Mouse (Mus musculus): ENCODE results near the gene Camsap3. TPM values are rescaled to one million over a fixed set of nuclear protein-coding genes. Genes with fewer than 3 reads are reported as not detected.
A peak's percentile ranks its signal among the peaks of the same experiment; 100 is the strongest.

Camsap3 gene
- total RNA-seq (2012; rRNA removed) (0.36 and 0.62 TPM in 2 replicates), polyA plus RNA-seq (2012; ENCODE audit: insufficient read depth in 1 of 2, insufficient read length in 2 of 2, low read depth in 1 of 2, low replicate concordance in 2 of 2, missing spikeins in 1 of 2) (1 to 10 TPM in 1 of 2 experiments, not detected in 1; 5.1 TPM)

- H3K9me3 ChIP-seq (replicated peaks; ENCODE audit: insufficient read depth, low read length): no peaks in the 10 kb centered on the region
- peaks cover 0 to 6% of the 10 kb centered on the region in 2 experiments; a peak in 2 of 4 replicates for H3K36me3 ChIP-seq (ENCODE audit: control insufficient read depth in 1 of 2, insufficient read depth in 2 of 2, low read length in 2 of 2)
- peak within 1 kb of the TSS; percentile 60 for H3K9ac ChIP-seq (ENCODE audit: control insufficient read depth, low read depth, low read length, poor library complexity, severe bottlenecking)
- no peak within 1 kb of the TSS for H3K27ac ChIP-seq (ENCODE audit: control insufficient read depth, low read depth, low read length)
- no peak for TF ChIP-seq SIN3A (IDR thresholded peaks at IDR 0.05; ENCODE audit: low read length)
- TF ChIP-seq ZC3H11A (IDR thresholded peaks at IDR 0.05; ENCODE audit: low read depth, low read length): no peak
- TF ChIP-seq TBP (IDR thresholded peaks at IDR 0.05; ENCODE audit: low read depth, low read length): no peak
- TF ChIP-seq POLR2A (IDR thresholded peaks at IDR 0.05; ENCODE audit: control insufficient read depth in 1 of 2, insufficient read depth in 1 of 2, low read depth in 1 of 2, low read length in 2 of 2, poor library complexity in 1 of 2): no peak
- TF ChIP-seq MEF2A (IDR thresholded peaks at IDR 0.05; ENCODE audit: extremely low read depth, insufficient replicate concordance, low read depth, low read length, poor library complexity, severe bottlenecking): no peak
- TF ChIP-seq TAL1 (IDR thresholded peaks at IDR 0.05; ENCODE audit: low read length): no peak
- no peak for TF ChIP-seq HCFC1 (IDR thresholded peaks at IDR 0.05; ENCODE audit: low read depth, low read length)
- TF ChIP-seq ZNF384 (IDR thresholded peaks at IDR 0.05; ENCODE audit: low read depth, low read length): no peak
- no peak for TF ChIP-seq POLR2AphosphoS2 (IDR thresholded peaks at IDR 0.05; ENCODE audit: low read length)
- TF ChIP-seq BHLHE40 (IDR thresholded peaks at IDR 0.05; ENCODE audit: borderline replicate concordance, low read depth, low read length): no peak
- no peak for TF ChIP-seq GABPA (IDR thresholded peaks at IDR 0.05; ENCODE audit: low read depth, low read length)
- no peak for TF ChIP-seq MAZ (IDR thresholded peaks at IDR 0.05; ENCODE audit: low read depth, low read length)
- TF ChIP-seq ZKSCAN1 (IDR thresholded peaks at IDR 0.05; ENCODE audit: low read depth, low read length): no peak
- no peak for TF ChIP-seq MYC (IDR thresholded peaks at IDR 0.05; ENCODE audit: low read depth, low read length)
- TF ChIP-seq RAD21 (IDR thresholded peaks at IDR 0.05; ENCODE audit: low read depth, low read length): no peak
- no peak for TF ChIP-seq RCOR1 (IDR thresholded peaks at IDR 0.05; ENCODE audit: low read depth, low read length)
- no peak for TF ChIP-seq ELF1 (IDR thresholded peaks at IDR 0.05; ENCODE audit: low read depth, low read length)
- TF ChIP-seq USF1 (IDR thresholded peaks at IDR 0.05; ENCODE audit: low read depth, low read length): no peak
- H3K27me3 ChIP-seq (ENCODE audit: control insufficient read depth in 1 of 2, insufficient read depth in 2 of 2, low read length in 2 of 2): no peaks in the 10 kb centered on the region; a peak in 1 of 4 replicates
- H3K79me2 ChIP-seq (ENCODE audit: control insufficient read depth, insufficient read depth, low read length, poor library complexity): no peaks in the 10 kb centered on the region
- no peak for DNase-seq (ENCODE audit: low read depth, low spot score)
- H3K4me1 ChIP-seq (ENCODE audit: control insufficient read depth in 1 of 2, insufficient read depth in 2 of 2, low read length in 2 of 2): peaks cover 6% of the 10 kb centered on the region in 2 experiments; a peak in 3 of 4 replicates
- peak within 1 kb of the TSS; percentile 55 to 80 for H3K4me3 ChIP-seq (ENCODE audit: control insufficient read depth in 1 of 2, insufficient read depth in 1 of 2, low read depth in 2 of 2, low read length in 2 of 2)
These were observed at the start of gene Camsap3 for GRCm38 (mm10) chr8:3586993-3587390. TSS of gene Camsap3 (plus strand) at chr8:3587293.

GRCm38 (mm10) chr8:3537666-3538065 lies 49.4 kb upstream of the Camsap3 start:
- Histone ChIP-seq H3K4me1 (ENCODE audit: control insufficient read depth in 1 of 2, insufficient read depth in 2 of 2, low read length in 2 of 2) (peaks cover 0 to 4% of the 10 kb centered on the region in 2 experiments; a peak in 1 of 4 replicates), H3K79me2 (ENCODE audit: control insufficient read depth, insufficient read depth, low read length, poor library complexity) (no peaks in the 10 kb centered on the region), H3K27ac (ENCODE audit: control insufficient read depth, low read depth, low read length) (no peak overlapping the region), H3K4me3 (ENCODE audit: control insufficient read depth in 1 of 2, insufficient read depth in 1 of 2, low read depth in 2 of 2, low read length in 2 of 2) (no peak overlapping the region), H3K36me3 (ENCODE audit: control insufficient read depth in 1 of 2, insufficient read depth in 2 of 2, low read length in 2 of 2) (no peaks in the 10 kb centered on the region), H3K9ac (ENCODE audit: control insufficient read depth, low read depth, low read length, poor library complexity, severe bottlenecking) (no peak overlapping the region), H3K27me3 (ENCODE audit: control insufficient read depth in 1 of 2, insufficient read depth in 2 of 2, low read length in 2 of 2) (no peaks in the 10 kb centered on the region), H3K9me3 (replicated peaks; ENCODE audit: insufficient read depth, low read length) (no peaks in the 10 kb centered on the region)
- TF ChIP-seq ZNF384 (IDR thresholded peaks at IDR 0.05; ENCODE audit: low read depth, low read length) (no peak), CTCF (IDR thresholded peaks at IDR 0.05 in 2 of 3, conservative IDR thresholded peaks at IDR 0.05 in 1 of 3; ENCODE audit: control insufficient read depth in 1 of 3, insufficient read depth in 1 of 3, low read depth in 2 of 3, low read length in 3 of 3, poor library complexity in 1 of 3, severe bottlenecking in 1 of 3) (no peak), GATA1 (IDR thresholded peaks at IDR 0.05; ENCODE audit: low read depth, low read length) (no peak), RAD21 (IDR thresholded peaks at IDR 0.05; ENCODE audit: low read depth, low read length) (no peak), POLR2A (IDR thresholded peaks at IDR 0.05; ENCODE audit: control insufficient read depth in 1 of 2, insufficient read depth in 1 of 2, low read depth in 1 of 2, low read length in 2 of 2, poor library complexity in 1 of 2) (no peak), POLR2AphosphoS5 (IDR thresholded peaks at IDR 0.05; ENCODE audit: borderline replicate concordance, low read depth, low read length) (no peak), MYB (IDR thresholded peaks at IDR 0.05; ENCODE audit: low read depth, low read length) (no peak), TCF12 (IDR thresholded peaks at IDR 0.05; ENCODE audit: low read depth, low read length) (no peak), TAL1 (IDR thresholded peaks at IDR 0.05; ENCODE audit: low read length) (no peak), ZKSCAN1 (IDR thresholded peaks at IDR 0.05; ENCODE audit: low read depth, low read length) (no peak), HCFC1 (IDR thresholded peaks at IDR 0.05; ENCODE audit: low read depth, low read length) (no peak), USF1 (IDR thresholded peaks at IDR 0.05; ENCODE audit: low read depth, low read length) (no peak), EP300 (IDR thresholded peaks at IDR 0.05; ENCODE audit: low read depth in 1 of 2, low read length in 2 of 2) (no peak), CHD2 (IDR thresholded peaks at IDR 0.05; ENCODE audit: low read length) (no peak), MYC (IDR thresholded peaks at IDR 0.05; ENCODE audit: low read depth, low read length) (no peak), ELF1 (IDR thresholded peaks at IDR 0.05; ENCODE audit: low read depth, low read length) (no peak), BHLHE40 (IDR thresholded peaks at IDR 0.05; ENCODE audit: borderline replicate concordance, low read depth, low read length) (no peak), TBP (IDR thresholded peaks at IDR 0.05; ENCODE audit: low read depth, low read length) (no peak), NRF1 (IDR thresholded peaks at IDR 0.05; ENCODE audit: insufficient read depth, low read depth, low read length, poor library complexity, severe bottlenecking) (no peak)
- no peak for DNase-seq (ENCODE audit: low read depth, low spot score)
